Mouse (Mus musculus) telencephalon, adult 2 months (tissue): ENCODE results near the gene Rwdd4a.

ENCODE experiments used
- DNase-seq: peaks from one replicate; pipeline ENCODE4 v3.0.0-alpha.2; 2011; ENCODE audit warnings: low read depth, low spot score

Rwdd4a gene

GRCm38 (mm10) chr8:47581454-47581853 lies 48.0 kb downstream of the Rwdd4a start:
- DNase-seq, result no peak

- DNase-seq, result no peak
Observed at GRCm38 (mm10) chr8:47588616-47589015, 55.2 kb downstream of the Rwdd4a start.

GRCm38 (mm10) chr8:47590400-47590799 lies 56.9 kb downstream of the Rwdd4a start:
- no peak for DNase-seq

- DNase-seq, result no peak
Observed at GRCm38 (mm10) chr8:47600664-47601063, 67.2 kb downstream of the Rwdd4a start.
